Comparison of ENCODE assay signal across 9 mouse cellular contexts in genomic region chrX:9271947-9272459, GRCm38 (mm10). TPM values are rescaled to one million over a fixed set of nuclear protein-coding genes. Genes with fewer than 3 reads are reported as not detected.
DNase-seq lines count a peak whose midpoint lies in the region; ATAC-seq and TF ChIP-seq lines count a peak whose summit lies in the region.
"Had no signal": no experiment of that assay in that cellular context is flagged by ENCODE, and none has a peak within 500 bp of the region (broad histone marks: within the 10 kb centered on the region; RNA-seq: fewer than 3 reads in every experiment).

No protein-coding gene starts in this region.

- no peak for TF ChIP-seq RAD21 in MEL (IDR thresholded peaks at IDR 0.05; ENCODE audit: low read depth, low read length)

- H3K4me2 ChIP-seq in heart, embryonic 16.5 days (ENCODE audit: low read depth, low read length): peak overlapping the region; percentile 65

- no peak for ATAC-seq in heart, embryonic 16.5 days (replicated peaks; ENCODE audit: extremely low read depth, insufficient read depth, low FRiP score)

- no peaks in the 10 kb centered on the region for H3K9me3 ChIP-seq in heart, embryonic 16.5 days (replicated peaks; ENCODE audit: control insufficient read depth, low read length)
- H3K9me3 ChIP-seq in MEL (replicated peaks; ENCODE audit: insufficient read depth, low read length): no peaks in the 10 kb centered on the region
- no peaks in the 10 kb centered on the region for H3K9me3 ChIP-seq in hindbrain, embryonic 10.5 days
- H3K9me3 ChIP-seq in midbrain, embryonic 10.5 days (replicated peaks): no peaks in the 10 kb centered on the region; the same call in 1 of the 2 replicates

- no peaks in the 10 kb centered on the region for H3K36me3 ChIP-seq in heart, embryonic 16.5 days (ENCODE audit: control insufficient read depth, insufficient read depth)
- peaks cover 0 to 24% of the 10 kb centered on the region in 2 experiments; a peak in 3 of 4 replicates for H3K36me3 ChIP-seq in MEL (ENCODE audit: control insufficient read depth in 1 of 2, insufficient read depth in 2 of 2, low read length in 2 of 2)
- H3K36me3 ChIP-seq in hindbrain, embryonic 10.5 days: no peaks in the 10 kb centered on the region
- H3K36me3 ChIP-seq in midbrain, embryonic 10.5 days: no peaks in the 10 kb centered on the region

- TF ChIP-seq EP300 in MEL (IDR thresholded peaks at IDR 0.05; ENCODE audit: low read depth in 1 of 2, low read length in 2 of 2): no peak

- 15% methylated on average over 8 of the region's 8 CpGs for WGBS in heart, embryonic 16.5 days
- WGBS in hindbrain, embryonic 10.5 days: 20% methylated on average over 8 of the region's 8 CpGs
- 20% methylated on average over 8 of the region's 8 CpGs for WGBS in midbrain, embryonic 10.5 days

- peak overlapping the region; percentile 76 for H3K9ac ChIP-seq in heart, embryonic 16.5 days (ENCODE audit: low read length)
- H3K9ac ChIP-seq in MEL (ENCODE audit: control insufficient read depth, low read depth, low read length, poor library complexity, severe bottlenecking): peak overlapping the region; percentile 92

- no peak for DNase-seq in heart, postnatal 25 days (ENCODE audit: low spot score)
- DNase-seq in MEL (ENCODE audit: low read depth, low spot score): no peak
- no peak for DNase-seq in hindbrain, embryonic 10.5 days (ENCODE audit: low spot score)
- DNase-seq in midbrain, embryonic 10.5 days (ENCODE audit: low spot score): no peak
- DNase-seq in yolk sac, embryonic 10.5 days (ENCODE audit: low spot score): no peak
- DNase-seq in cerebellum, postnatal 25 days: no peak
- DNase-seq in urinary bladder, postnatal 14 days (ENCODE audit: low spot score): no peak

- 0 out of 2 replicates have a peak, but pooled peaks cover 3% of the 10 kb centered on the region for H3K4me1 ChIP-seq in heart, embryonic 16.5 days (ENCODE audit: control insufficient read depth, insufficient read depth, low read length)
- H3K4me1 ChIP-seq in MEL (ENCODE audit: control insufficient read depth in 1 of 2, insufficient read depth in 2 of 2, low read length in 2 of 2): peaks cover 10 to 15% of the 10 kb centered on the region in 2 experiments; a peak in 3 of 4 replicates
- H3K4me1 ChIP-seq in hindbrain, embryonic 10.5 days (replicated peaks): no peaks in the 10 kb centered on the region
- H3K4me1 ChIP-seq in midbrain, embryonic 10.5 days: no peaks in the 10 kb centered on the region

- peaks cover 36% of the 10 kb centered on the region for H3K79me2 ChIP-seq in MEL (ENCODE audit: control insufficient read depth, insufficient read depth, low read length, poor library complexity)

- intact Hi-C loops in heart, postnatal 25 days (cut with DNase I): loop anchor here (5.0 kb wide), 1 partner anchor 50 kb away; no protein-coding TSS in a partner anchor

- no peaks in the 10 kb centered on the region; the same call in 1 of the 2 replicates for H3K27me3 ChIP-seq in heart, embryonic 16.5 days (ENCODE audit: control insufficient read depth, insufficient read depth, low read length)
- no peaks in the 10 kb centered on the region for H3K27me3 ChIP-seq in MEL (ENCODE audit: control insufficient read depth in 1 of 2, insufficient read depth in 2 of 2, low read length in 2 of 2)
- H3K27me3 ChIP-seq in hindbrain, embryonic 10.5 days (ENCODE audit: insufficient read depth, poor library complexity, severe bottlenecking): no peaks in the 10 kb centered on the region
- no peaks in the 10 kb centered on the region for H3K27me3 ChIP-seq in midbrain, embryonic 10.5 days (ENCODE audit: low read depth, poor library complexity, severe bottlenecking)

- no peak for TF ChIP-seq CTCF in MEL (IDR thresholded peaks at IDR 0.05 in 2 of 3, conservative IDR thresholded peaks at IDR 0.05 in 1 of 3; ENCODE audit: control insufficient read depth in 1 of 3, insufficient read depth in 1 of 3, low read depth in 2 of 3, low read length in 3 of 3, poor library complexity in 1 of 3, severe bottlenecking in 1 of 3)

- peak overlapping the region; percentile 63 for H3K4me3 ChIP-seq in heart, embryonic 16.5 days (ENCODE audit: low read length)
- H3K4me3 ChIP-seq in MEL (ENCODE audit: control insufficient read depth in 1 of 2, insufficient read depth in 1 of 2, low read depth in 2 of 2, low read length in 2 of 2): peak overlapping the region; percentile 69 to 79
- peak overlapping the region; percentile 62 for H3K4me3 ChIP-seq in hindbrain, embryonic 10.5 days
- peak overlapping the region; percentile 64 for H3K4me3 ChIP-seq in midbrain, embryonic 10.5 days

- no peak for TF ChIP-seq POLR2A in MEL (IDR thresholded peaks at IDR 0.05; ENCODE audit: control insufficient read depth in 1 of 2, insufficient read depth in 1 of 2, low read depth in 1 of 2, low read length in 2 of 2, poor library complexity in 1 of 2)

- H3K27ac ChIP-seq in heart, embryonic 16.5 days (ENCODE audit: low read length): peak overlapping the region; percentile 71
- peak overlapping the region; percentile 84 for H3K27ac ChIP-seq in MEL (ENCODE audit: control insufficient read depth, low read depth, low read length)
- H3K27ac ChIP-seq in hindbrain, embryonic 10.5 days: peak overlapping the region; percentile 81; the same call in 1 of the 2 replicates
- H3K27ac ChIP-seq in midbrain, embryonic 10.5 days (replicated peaks): peak overlapping the region; percentile 80

TF ChIP-seq in MEL, 35 proteins besides CTCF, POLR2A, EP300 and RAD21:
- TF ChIP-seq TBP (IDR thresholded peaks at IDR 0.05; ENCODE audit: low read depth, low read length) (peak; percentile 44; the same call in 1 of the 2 replicates), ZC3H11A (IDR thresholded peaks at IDR 0.05; ENCODE audit: low read depth, low read length) (no peak)
TF ChIP-seq in MEL: peak in this region for 1.

RNA-seq across cellular contexts. Expression of gene Xk, which starts 0.6 kb away (rescaled TPM):
- polyA plus RNA-seq in heart, embryonic 16.5 days (2015; fragmentation: Nextera tagmentation; extraction: Ambion mirVana): 3.0 and 3.2 TPM in 2 replicates
- total RNA-seq in heart, postnatal 25 days (2021): 1 to 10 TPM; 6.4 to 8.0 TPM
- total RNA-seq in MEL (2012; rRNA removed): 10.7 and 11.1 TPM in 2 replicates
- polyA plus RNA-seq in MEL (2012; ENCODE audit: insufficient read depth in 1 of 2, insufficient read length in 2 of 2, low read depth in 1 of 2, low replicate concordance in 2 of 2, missing spikeins in 1 of 2): 10 to 100 TPM in 1 of 2 experiments, not detected in 1; 36.6 TPM
- polyA plus RNA-seq in hindbrain, embryonic 10.5 days (2016; fragmentation: Nextera tagmentation; extraction: Ambion mirVana): 2.1 and 2.5 TPM in 2 replicates
- polyA plus RNA-seq in midbrain, embryonic 10.5 days (2016; fragmentation: Nextera tagmentation; extraction: Ambion mirVana): 2.0 and 2.3 TPM in 2 replicates

RNA-seq across cellular contexts. Expression of gene H2al1m, which starts 11.6 kb away (rescaled TPM):
- not detected in 2 replicates for polyA plus RNA-seq in heart, embryonic 16.5 days (2015; fragmentation: Nextera tagmentation; extraction: Ambion mirVana)
- total RNA-seq in heart, postnatal 25 days (2021): not detected
- total RNA-seq in MEL (2012; rRNA removed): 0.85 and 1.1 TPM in 2 replicates
- 1 to 10 TPM in 1 of 2 experiments, not detected in 1; 3.5 TPM for polyA plus RNA-seq in MEL (2012; ENCODE audit: insufficient read depth in 1 of 2, insufficient read length in 2 of 2, low read depth in 1 of 2, low replicate concordance in 2 of 2, missing spikeins in 1 of 2)
- polyA plus RNA-seq in hindbrain, embryonic 10.5 days (2016; fragmentation: Nextera tagmentation; extraction: Ambion mirVana): not detected in 2 replicates
- not detected in 2 replicates for polyA plus RNA-seq in midbrain, embryonic 10.5 days (2016; fragmentation: Nextera tagmentation; extraction: Ambion mirVana)

RNA-seq across cellular contexts. Expression of gene Gm14862, which starts 15.3 kb away (rescaled TPM):
- polyA plus RNA-seq in heart, embryonic 16.5 days (2015; fragmentation: Nextera tagmentation; extraction: Ambion mirVana): not detected in 2 replicates
- not detected for total RNA-seq in heart, postnatal 25 days (2021)
- not detected in 2 replicates for total RNA-seq in MEL (2012; rRNA removed)
- polyA plus RNA-seq in MEL (2012; ENCODE audit: insufficient read depth in 1 of 2, insufficient read length in 2 of 2, low read depth in 1 of 2, low replicate concordance in 2 of 2, missing spikeins in 1 of 2): not detected
- not detected in 2 replicates for polyA plus RNA-seq in hindbrain, embryonic 10.5 days (2016; fragmentation: Nextera tagmentation; extraction: Ambion mirVana)
- 0.16 and 0.20 TPM in 2 replicates for polyA plus RNA-seq in midbrain, embryonic 10.5 days (2016; fragmentation: Nextera tagmentation; extraction: Ambion mirVana)
- total RNA-seq: gastrocnemius, postnatal 14 days had no signal
